ENCODE assay signal across 8 mouse cellular contexts in the genomic region with DNA sequence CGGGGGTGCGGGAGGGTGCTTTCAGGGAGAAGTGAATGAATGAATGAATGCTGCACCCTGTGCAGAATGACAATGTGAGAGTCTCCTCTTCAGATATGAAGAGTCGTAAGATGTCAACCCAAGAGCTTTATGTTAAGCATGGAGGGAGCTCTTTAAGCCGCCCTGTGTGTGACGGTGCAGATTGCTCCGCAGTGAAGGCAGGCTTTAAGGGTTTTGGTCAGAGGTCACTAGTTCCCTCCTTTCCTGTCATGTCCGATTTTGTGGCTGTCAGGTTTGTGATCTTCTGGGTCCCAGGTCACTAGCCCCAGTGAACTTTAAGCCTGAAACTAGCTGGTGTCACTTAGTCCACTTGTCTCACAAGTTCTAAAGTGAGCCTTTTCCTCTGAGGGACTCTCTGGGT. TPM values are rescaled to one million over a fixed set of nuclear protein-coding genes. Genes with fewer than 3 reads are reported as not detected.
A peak's percentile ranks its signal among the peaks of the same experiment; 100 is the strongest.
DNase-seq lines count a peak whose midpoint lies in the region; ATAC-seq lines count a peak whose summit lies in the region.

No protein-coding gene starts in this region.

- no peaks in the 10 kb centered on the region for H3K9me3 ChIP-seq in kidney, embryonic 15.5 days (replicated peaks)
- no peaks in the 10 kb centered on the region for H3K9me3 ChIP-seq in hindbrain, embryonic 16.5 days (ENCODE audit: control insufficient read depth, low read length)
- no peaks in the 10 kb centered on the region for H3K9me3 ChIP-seq in midbrain, embryonic 15.5 days

- ATAC-seq in kidney, embryonic 15.5 days (replicated peaks; ENCODE audit: low FRiP score): 0 out of 2 replicates have a peak, but pooled peaks have one; percentile 15
- ATAC-seq in hindbrain, embryonic 16.5 days: peak; percentile 34; the same call in 1 of the 2 replicates
- ATAC-seq in midbrain, embryonic 15.5 days (replicated peaks): peak; percentile 53

- peaks cover 58% of the 10 kb centered on the region for H3K36me3 ChIP-seq in kidney, embryonic 15.5 days
- peaks cover 17% of the 10 kb centered on the region for H3K36me3 ChIP-seq in hindbrain, embryonic 16.5 days (ENCODE audit: control insufficient read depth, insufficient read depth, low read length)
- H3K36me3 ChIP-seq in midbrain, embryonic 15.5 days (replicated peaks): peaks cover 21% of the 10 kb centered on the region

- DNase-seq in kidney, postnatal 25 days: no peak
- peak; percentile 35 for DNase-seq in c-Kit-positive CD71-positive TER-119-positive erythroid progenitor cells, embryonic 14.5 days (ENCODE audit: low spot score)
- DNase-seq in T-cell, adult 2 months (ENCODE audit: low spot score): no peak
- DNase-seq in gastrocnemius, postnatal 25 days: no peak
- DNase-seq in kidney, adult 11 months: no peak

- H3K4me2 ChIP-seq in kidney, embryonic 15.5 days: peak overlapping the region; percentile 86
- H3K4me2 ChIP-seq in hindbrain, embryonic 16.5 days (ENCODE audit: low read length): peak overlapping the region; percentile 97
- peak overlapping the region; percentile 89 for H3K4me2 ChIP-seq in midbrain, embryonic 15.5 days

- H3K4me1 ChIP-seq in kidney, embryonic 15.5 days: peaks cover 23% of the 10 kb centered on the region
- peaks cover 19% of the 10 kb centered on the region for H3K4me1 ChIP-seq in hindbrain, embryonic 16.5 days (ENCODE audit: control insufficient read depth, insufficient read depth, low read depth, low read length)
- H3K4me1 ChIP-seq in midbrain, embryonic 15.5 days: peaks cover 25% of the 10 kb centered on the region

- peak overlapping the region; percentile 80 for H3K4me3 ChIP-seq in kidney, embryonic 15.5 days (replicated peaks)
- H3K4me3 ChIP-seq in hindbrain, embryonic 16.5 days (ENCODE audit: low read length): peak overlapping the region; percentile 86
- peak overlapping the region; percentile 63 for H3K4me3 ChIP-seq in midbrain, embryonic 15.5 days

- H3K27me3 ChIP-seq in kidney, embryonic 15.5 days: no peaks in the 10 kb centered on the region
- H3K27me3 ChIP-seq in hindbrain, embryonic 16.5 days (replicated peaks; ENCODE audit: control insufficient read depth, insufficient read depth, low read length): no peaks in the 10 kb centered on the region
- H3K27me3 ChIP-seq in midbrain, embryonic 15.5 days (replicated peaks): no peaks in the 10 kb centered on the region

- H3K27ac ChIP-seq in kidney, embryonic 15.5 days: peak overlapping the region; percentile 98
- peak overlapping the region; percentile 98 for H3K27ac ChIP-seq in hindbrain, embryonic 16.5 days (ENCODE audit: low read depth, low read length)
- peak overlapping the region; percentile 91 for H3K27ac ChIP-seq in midbrain, embryonic 15.5 days

- peak overlapping the region; percentile 71 for H3K9ac ChIP-seq in kidney, embryonic 15.5 days
- peak overlapping the region; percentile 98 for H3K9ac ChIP-seq in hindbrain, embryonic 16.5 days (ENCODE audit: low read depth, low read length)
- peak overlapping the region; percentile 63 for H3K9ac ChIP-seq in midbrain, embryonic 15.5 days

- 0% methylated on average over 7 of the region's 7 CpGs for WGBS in kidney, embryonic 15.5 days
- under 1% methylated on average over 7 of the region's 7 CpGs for WGBS in hindbrain, embryonic 16.5 days
- WGBS in midbrain, embryonic 15.5 days: 0% methylated on average over 7 of the region's 7 CpGs

RNA-seq across cellular contexts. Expression of gene Ubr4, which starts 0.4 kb away (rescaled TPM):
- 66.4 and 72.2 TPM in 2 replicates for polyA plus RNA-seq in kidney, embryonic 15.5 days (2015; fragmentation: Nextera tagmentation; extraction: Ambion mirVana)
- polyA plus RNA-seq in hindbrain, embryonic 16.5 days (2015; fragmentation: Nextera tagmentation; extraction: Ambion mirVana): 82.1 and 84.6 TPM in 2 replicates
- polyA plus RNA-seq in midbrain, embryonic 15.5 days (2015; fragmentation: Nextera tagmentation; extraction: Ambion mirVana): 101 and 111 TPM in 2 replicates
- 10 to 100 TPM; 79.0 to 90.6 TPM for total RNA-seq in gastrocnemius, postnatal 25 days (2021)

RNA-seq across cellular contexts. Expression of gene Emc1, which starts 0.4 kb away (rescaled TPM):
- 32.2 and 32.3 TPM in 2 replicates for polyA plus RNA-seq in kidney, embryonic 15.5 days (2015; fragmentation: Nextera tagmentation; extraction: Ambion mirVana)
- polyA plus RNA-seq in hindbrain, embryonic 16.5 days (2015; fragmentation: Nextera tagmentation; extraction: Ambion mirVana): 45.3 and 49.1 TPM in 2 replicates
- 47.6 and 50.8 TPM in 2 replicates for polyA plus RNA-seq in midbrain, embryonic 15.5 days (2015; fragmentation: Nextera tagmentation; extraction: Ambion mirVana)
- 10 to 100 TPM; 26.3 to 28.4 TPM for total RNA-seq in gastrocnemius, postnatal 25 days (2021)

RNA-seq across cellular contexts. Expression of gene Mrto4, which starts 0.5 kb away (rescaled TPM):
- 123 and 130 TPM in 2 replicates for polyA plus RNA-seq in kidney, embryonic 15.5 days (2015; fragmentation: Nextera tagmentation; extraction: Ambion mirVana)
- polyA plus RNA-seq in hindbrain, embryonic 16.5 days (2015; fragmentation: Nextera tagmentation; extraction: Ambion mirVana): 82.7 and 84.5 TPM in 2 replicates
- 81.7 and 88.6 TPM in 2 replicates for polyA plus RNA-seq in midbrain, embryonic 15.5 days (2015; fragmentation: Nextera tagmentation; extraction: Ambion mirVana)
- total RNA-seq in gastrocnemius, postnatal 25 days (2021): 10 to 100 TPM; 32.7 to 33.3 TPM

RNA-seq across cellular contexts. Expression of gene Akr7a5, which starts 42.3 kb away (rescaled TPM):
- polyA plus RNA-seq in kidney, embryonic 15.5 days (2015; fragmentation: Nextera tagmentation; extraction: Ambion mirVana): 154 and 166 TPM in 2 replicates
- polyA plus RNA-seq in hindbrain, embryonic 16.5 days (2015; fragmentation: Nextera tagmentation; extraction: Ambion mirVana): 64.7 and 65.5 TPM in 2 replicates
- polyA plus RNA-seq in midbrain, embryonic 15.5 days (2015; fragmentation: Nextera tagmentation; extraction: Ambion mirVana): 68.5 and 72.1 TPM in 2 replicates
- 10 to 100 TPM; 30.5 to 35.9 TPM for total RNA-seq in gastrocnemius, postnatal 25 days (2021)

RNA-seq across cellular contexts. Expression of gene Pqlc2, which starts 42.3 kb away (rescaled TPM):
- polyA plus RNA-seq in kidney, embryonic 15.5 days (2015; fragmentation: Nextera tagmentation; extraction: Ambion mirVana): 13.9 and 14.2 TPM in 2 replicates
- polyA plus RNA-seq in hindbrain, embryonic 16.5 days (2015; fragmentation: Nextera tagmentation; extraction: Ambion mirVana): 14.0 and 15.5 TPM in 2 replicates
- 16.3 TPM in 2 replicates for polyA plus RNA-seq in midbrain, embryonic 15.5 days (2015; fragmentation: Nextera tagmentation; extraction: Ambion mirVana)
- 1 to 10 TPM; 4.9 to 6.9 TPM for total RNA-seq in gastrocnemius, postnatal 25 days (2021)
